ENCODE assay signal across 5 mouse cellular contexts in genomic region chr9:59766966-59767461, GRCm38 (mm10). TPM values are rescaled to one million over a fixed set of nuclear protein-coding genes. Genes with fewer than 3 reads are reported as not detected.
DNase-seq lines count a peak whose midpoint lies in the region; TF ChIP-seq lines count a peak whose summit lies in the region.
"Not testable (repeated sequence)": the region's sequence is repeated elsewhere in the genome, so short reads cannot be mapped to it uniquely, and the experiment has no call there.

No protein-coding gene starts in this region.

- not testable (repeated sequence) for H3K27ac ChIP-seq in MEL (ENCODE audit: control insufficient read depth, low read depth, low read length)

- H3K9me3 ChIP-seq in E14TG2a.4 (ENCODE audit: low read length); MEL (replicated peaks; ENCODE audit: insufficient read depth, low read length): not testable (repeated sequence)

- H3K9ac ChIP-seq in MEL (ENCODE audit: control insufficient read depth, low read depth, low read length, poor library complexity, severe bottlenecking) = not testable (repeated sequence)

- TF ChIP-seq CTCF in E14TG2a.4 (conservative IDR thresholded peaks at IDR 0.05; ENCODE audit: low read length); MEL (IDR thresholded peaks at IDR 0.05 in 2 of 3, conservative IDR thresholded peaks at IDR 0.05 in 1 of 3; ENCODE audit: control insufficient read depth in 1 of 3, insufficient read depth in 1 of 3, low read depth in 2 of 3, low read length in 3 of 3, poor library complexity in 1 of 3, severe bottlenecking in 1 of 3): not testable (repeated sequence)

- H3K4me3 ChIP-seq in E14TG2a.4 (replicated peaks; ENCODE audit: low read length) = peak overlapping the region; percentile 48; the same call in 1 of the 2 replicates
- not testable (repeated sequence) for H3K4me3 ChIP-seq in MEL (ENCODE audit: control insufficient read depth in 1 of 2, insufficient read depth in 1 of 2, low read depth in 2 of 2, low read length in 2 of 2)

- not testable (repeated sequence) for TF ChIP-seq RAD21 in MEL (IDR thresholded peaks at IDR 0.05; ENCODE audit: low read depth, low read length)

- not testable (repeated sequence) for H3K4me1 ChIP-seq in E14TG2a.4 (replicated peaks; ENCODE audit: low read depth, low read length); MEL (ENCODE audit: control insufficient read depth in 1 of 2, insufficient read depth in 2 of 2, low read length in 2 of 2)

- DNase-seq in ES-CJ7 (ENCODE audit: low read depth, low spot score) (peak; percentile 51), WW6 (ENCODE audit: low read depth, low spot score) (peak; percentile 16)
- DNase-seq in MEL (ENCODE audit: low read depth, low spot score) = not testable (repeated sequence)
- DNase-seq in heart, adult 11 months = peak; percentile 29

- TF ChIP-seq EP300 in MEL (IDR thresholded peaks at IDR 0.05; ENCODE audit: low read depth in 1 of 2, low read length in 2 of 2) = not testable (repeated sequence)

- TF ChIP-seq POLR2A in MEL (IDR thresholded peaks at IDR 0.05; ENCODE audit: control insufficient read depth in 1 of 2, insufficient read depth in 1 of 2, low read depth in 1 of 2, low read length in 2 of 2, poor library complexity in 1 of 2) = not testable (repeated sequence)

- H3K36me3 ChIP-seq in E14TG2a.4 (ENCODE audit: insufficient read depth, low read length); MEL (ENCODE audit: control insufficient read depth in 1 of 2, insufficient read depth in 2 of 2, low read length in 2 of 2): not testable (repeated sequence)

- not testable (repeated sequence) for H3K79me2 ChIP-seq in MEL (ENCODE audit: control insufficient read depth, insufficient read depth, low read length, poor library complexity)

- H3K27me3 ChIP-seq in E14TG2a.4 (ENCODE audit: insufficient read depth, low read length); MEL (ENCODE audit: control insufficient read depth in 1 of 2, insufficient read depth in 2 of 2, low read length in 2 of 2): not testable (repeated sequence)

TF ChIP-seq in MEL, 35 proteins besides CTCF, POLR2A, EP300 and RAD21:
- peak; percentile 54; the same call in 1 of the 2 replicates for TF ChIP-seq ZNF384 (IDR thresholded peaks at IDR 0.05; ENCODE audit: low read depth, low read length)

RNA-seq across cellular contexts. Expression of gene Myo9a, which starts 16.3 kb away (rescaled TPM):
- 3.3 and 3.8 TPM in 2 replicates for total RNA-seq in MEL (2012; rRNA removed)
- polyA plus RNA-seq in MEL (2012; ENCODE audit: insufficient read depth in 1 of 2, insufficient read length in 2 of 2, low read depth in 1 of 2, low replicate concordance in 2 of 2, missing spikeins in 1 of 2) = 100 to 1,000 TPM in 1 of 2 experiments, 1 to 10 TPM in 1; 4.5 to 131 TPM

RNA-seq across cellular contexts. Expression of gene Senp8, which starts 16.5 kb away (rescaled TPM):
- total RNA-seq in MEL (2012; rRNA removed) = 2.7 TPM in 2 replicates
- 1 to 10 TPM in 1 of 2 experiments, not detected in 1; 5.5 TPM for polyA plus RNA-seq in MEL (2012; ENCODE audit: insufficient read depth in 1 of 2, insufficient read length in 2 of 2, low read depth in 1 of 2, low replicate concordance in 2 of 2, missing spikeins in 1 of 2)
